Mouse (Mus musculus) gastrocnemius, adult 8-10 months (tissue): Measurements from ENCODE around the gene Gstt3. TPM values are rescaled to one million over a fixed set of nuclear protein-coding genes. Genes with fewer than 3 reads are reported as not detected.

ENCODE experiments used
- total RNA-seq, 4 experiments: library from RNA; stranded (reverse); gene quantifications; 2 replicates each; pipeline ENCODE4 v1.2.4; 2022

The Gstt3 gene
- total RNA-seq, 4 experiments from 2014 or later = 2.6 to 4.8 (median 3.1) TPM

Other genes with a start within 250 kb of the Gstt3 start
- gene Lrrc75b, start 221.1 kb downstream of the Gstt3 start, total RNA-seq = under 1 TPM in 1 of 4 experiments, not detected in 3; 0.07 TPM
- not detected for gene Ggt1, start 219.8 kb downstream of the Gstt3 start, total RNA-seq
- gene Ggt5, start 192.1 kb downstream of the Gstt3 start, total RNA-seq = 1 to 10 TPM; 1.2 to 2.5 (median 2.0) TPM
- gene Susd2, start 137.4 kb downstream of the Gstt3 start, total RNA-seq = 1 to 10 TPM in 1 of 4 experiments, under 1 TPM in 3; 0.53 to 2.1 (median 0.78) TPM
- gene Cabin1, start 17.1 kb downstream of the Gstt3 start, total RNA-seq = 1 to 10 TPM; 6.6 to 9.3 (median 7.4) TPM
- 10 to 100 TPM; 23.6 to 32.6 (median 29.5) TPM for gene Ddt, start 8.0 kb downstream of the Gstt3 start, total RNA-seq
- gene Gm20441, start 460 bp downstream of the Gstt3 start, total RNA-seq = not detected
- 1 to 10 TPM; 4.6 to 8.3 (median 4.8) TPM for gene Gstt1, start 17.2 kb upstream of the Gstt3 start, total RNA-seq
- not detected for gene Gstt4, start 41.1 kb upstream of the Gstt3 start, total RNA-seq
- gene Gstt2, start 56.0 kb upstream of the Gstt3 start, total RNA-seq = 1 to 10 TPM; 2.7 to 6.5 (median 3.8) TPM
- gene Mif, start 78.8 kb upstream of the Gstt3 start, total RNA-seq = 100 to 1,000 TPM; 144 to 161 (median 157) TPM
- gene Derl3, start 112.0 kb upstream of the Gstt3 start, total RNA-seq = 1 to 10 TPM in 1 of 4 experiments, not detected in 3; 1.1 TPM
- gene Smarcb1, start 140.2 kb upstream of the Gstt3 start, total RNA-seq = 10 to 100 TPM; 11.0 to 16.7 (median 11.5) TPM
- 1,000 to 10,000 TPM; 1,130 to 1,571 (median 1,273) TPM for gene Chchd10, start 151.7 kb upstream of the Gstt3 start, total RNA-seq
- 1 to 10 TPM in 3 of 4 experiments, under 1 TPM in 1; 0.77 to 2.3 (median 1.4) TPM for gene Mmp11, start 155.1 kb upstream of the Gstt3 start, total RNA-seq
- gene Gm867, start 159.3 kb upstream of the Gstt3 start, total RNA-seq = not detected
- not detected for gene Vpreb3, start 161.6 kb upstream of the Gstt3 start, total RNA-seq
- gene Gm5134, start 173.1 kb upstream of the Gstt3 start, total RNA-seq = not detected